Mouse (Mus musculus) embryonic facial prominence, embryonic 15.5 days (tissue): ENCODE data around the gene Prkd1. TPM values are rescaled to one million over a fixed set of nuclear protein-coding genes. Genes with fewer than 3 reads are reported as not detected.

Experiments
- ATAC-seq: fragments of 200-750 bp; cut with Nextera tagmentation; 2 replicates; pipeline ENCODE4 v1.8.0; 2017; ENCODE audit warnings: low read depth, moderate TSS enrichment; ENCODE audit not compliant: insufficient number of reproducible peaks, low FRiP score, low TSS enrichment
- H3K27ac ChIP-seq: fragments of 300-500 bp; sonication (generic); replicated peaks from 2 replicates; pipeline ENCODE4 v1.5.1; 2015; ENCODE audit warnings: mild to moderate bottlenecking, inconsistent platforms
- H3K27me3 ChIP-seq: fragments of 300-500 bp; sonication (generic); 2 replicates; pipeline ENCODE4 v1.6.1; 2015; ENCODE audit warnings: inconsistent platforms
- H3K36me3 ChIP-seq: fragments of 300-500 bp; sonication (generic); 2 replicates; pipeline ENCODE4 v1.6.1; 2015; ENCODE audit warnings: mild to moderate bottlenecking, inconsistent platforms
- H3K4me1 ChIP-seq: fragments of 300-500 bp; sonication (generic); 2 replicates; pipeline ENCODE4 v1.6.1; 2015; ENCODE audit warnings: inconsistent platforms
- H3K4me2 ChIP-seq: fragments of 300-500 bp; sonication (generic); replicated peaks from 2 replicates; pipeline ENCODE4 v1.6.1; 2015; ENCODE audit warnings: mild to moderate bottlenecking, inconsistent platforms
- H3K4me3 ChIP-seq: fragments of 300-500 bp; sonication (generic); replicated peaks from 2 replicates; pipeline ENCODE4 v1.5.1; 2015; ENCODE audit warnings: mild to moderate bottlenecking, inconsistent platforms
- H3K9ac ChIP-seq: fragments of 300-500 bp; sonication (generic); 2 replicates; pipeline ENCODE4 v1.6.1; 2015; ENCODE audit warnings: inconsistent platforms
- H3K9me3 ChIP-seq: fragments of 300-500 bp; sonication (generic); replicated peaks from 2 replicates; pipeline ENCODE4 v1.6.1; 2016; ENCODE audit warnings: inconsistent platforms
- WGBS: fragments of 180-500 bp; shearing (Covaris S2); methylation state at CpG from one replicate; pipeline ENCODE4 v1.1.7; 2015; 5-methylcytosine and 5-hydroxymethylcytosine counted together
- polyA plus RNA-seq: library from polyadenylated mRNA; unstranded; fragments of >200 nt; fragmentation: Nextera tagmentation; extraction: Ambion mirVana; gene quantifications from 2 replicates; pipeline ENCODE4 v1.2.1, GENCODE M21; 2015

Prkd1 gene
- polyA plus RNA-seq, 1 experiment from 2014 or later = 6.8 TPM

DNA sequence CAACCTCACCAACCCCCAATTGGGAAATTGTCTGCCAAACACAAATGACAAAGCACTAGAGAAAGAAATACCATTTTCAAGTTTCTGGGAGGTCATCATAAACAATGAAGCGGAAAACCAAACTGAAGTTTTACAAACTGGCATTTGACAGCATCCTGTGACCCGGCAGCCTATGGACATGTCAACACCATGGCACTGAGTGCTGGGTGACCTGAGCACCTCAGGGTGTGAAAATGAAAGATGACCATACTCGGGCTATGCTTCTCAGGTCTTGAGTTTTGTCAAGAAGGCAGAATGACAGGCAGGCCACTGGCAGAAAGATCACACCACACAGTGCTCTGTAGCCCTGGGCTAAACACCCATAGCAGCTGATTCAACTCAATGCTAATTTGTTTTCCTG lies 94.7 kb downstream of the Prkd1 start:
- H3K36me3 ChIP-seq = no peaks in the 10 kb centered on the region
- H3K4me2 ChIP-seq = no peak overlapping the region
- WGBS = 59% methylated on average over 3 of the region's 3 CpGs
- H3K27ac ChIP-seq = no peak overlapping the region
- peaks cover 5% of the 10 kb centered on the region; the same call in 1 of the 2 replicates for H3K4me1 ChIP-seq
- no peak overlapping the region for H3K9ac ChIP-seq
- ATAC-seq = no peak
- no peaks in the 10 kb centered on the region for H3K27me3 ChIP-seq
- H3K4me3 ChIP-seq = no peak overlapping the region
- H3K9me3 ChIP-seq = no peaks in the 10 kb centered on the region

GRCm38 (mm10) chr12:50549860-50550555 lies 98.9 kb downstream of the Prkd1 start:
- peaks cover 5% of the 10 kb centered on the region for H3K4me1 ChIP-seq
- H3K36me3 ChIP-seq = no peaks in the 10 kb centered on the region
- no peak overlapping the region for H3K27ac ChIP-seq
- 63% methylated on average over 8 of the region's 8 CpGs for WGBS
- no peak overlapping the region for H3K9ac ChIP-seq
- H3K9me3 ChIP-seq = no peaks in the 10 kb centered on the region
- H3K4me3 ChIP-seq = no peak overlapping the region
- ATAC-seq = no peak
- no peak overlapping the region for H3K4me2 ChIP-seq
- no peaks in the 10 kb centered on the region for H3K27me3 ChIP-seq

DNA sequence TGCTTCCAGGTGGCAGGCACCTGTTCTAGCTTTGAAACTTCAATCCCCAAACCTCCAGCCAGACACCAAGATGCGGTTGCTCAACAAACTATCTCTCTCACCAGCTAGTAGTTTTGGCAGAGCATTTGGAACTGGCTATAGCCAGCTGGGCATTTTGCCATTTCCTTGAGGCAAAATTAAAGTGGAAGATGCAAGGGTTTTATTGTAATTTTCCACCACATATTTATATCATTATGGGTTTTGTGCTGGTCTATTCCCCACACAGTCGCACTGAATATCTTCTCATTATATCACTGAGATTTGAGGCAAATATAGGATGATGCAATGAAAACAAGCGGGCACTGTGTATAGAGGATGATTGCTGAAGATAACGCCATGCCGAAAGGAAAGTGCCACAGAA lies 102.5 kb downstream of the Prkd1 start:
- H3K4me2 ChIP-seq = no peak overlapping the region
- H3K9me3 ChIP-seq = no peaks in the 10 kb centered on the region
- 48% methylated on average over 5 of the region's 5 CpGs for WGBS
- peaks cover 9% of the 10 kb centered on the region for H3K4me1 ChIP-seq
- H3K27me3 ChIP-seq = no peaks in the 10 kb centered on the region
- ATAC-seq = no peak
- H3K9ac ChIP-seq = no peak overlapping the region
- H3K27ac ChIP-seq = no peak overlapping the region
- no peaks in the 10 kb centered on the region for H3K36me3 ChIP-seq
- H3K4me3 ChIP-seq = no peak overlapping the region

DNA sequence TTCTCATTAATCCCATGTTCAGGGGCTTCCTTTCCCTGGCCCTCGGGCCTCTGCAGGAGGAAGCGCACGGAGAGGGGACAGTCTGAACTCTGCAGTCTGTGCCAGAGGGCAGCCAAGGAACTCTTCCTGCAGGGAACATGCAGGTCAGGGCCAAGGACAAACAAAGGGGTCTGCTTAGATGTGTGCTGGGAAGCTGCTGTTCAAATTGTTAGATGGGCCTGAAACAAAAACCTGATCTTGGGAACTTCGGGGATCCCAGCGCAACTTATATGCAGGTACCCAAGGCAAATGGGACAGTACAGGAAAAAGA lies 103.3 kb downstream of the Prkd1 start:
- Histone ChIP-seq H3K4me2 (no peak overlapping the region), H3K36me3 (no peaks in the 10 kb centered on the region), H3K4me1 (peaks cover 9% of the 10 kb centered on the region), H3K27ac (no peak overlapping the region), H3K9me3 (no peaks in the 10 kb centered on the region), H3K9ac (no peak overlapping the region), H3K4me3 (no peak overlapping the region), H3K27me3 (no peaks in the 10 kb centered on the region)
- WGBS = 70% methylated on average over 5 of the region's 5 CpGs
- no peak for ATAC-seq

GRCm38 (mm10) chr12:50544855-50545609 lies 103.9 kb downstream of the Prkd1 start:
- no peak for ATAC-seq
- Histone ChIP-seq H3K27ac (no peak overlapping the region), H3K4me2 (no peak overlapping the region), H3K36me3 (no peaks in the 10 kb centered on the region), H3K4me3 (no peak overlapping the region), H3K9me3 (no peaks in the 10 kb centered on the region), H3K4me1 (peaks cover 8% of the 10 kb centered on the region), H3K9ac (no peak overlapping the region), H3K27me3 (no peaks in the 10 kb centered on the region)
- WGBS = 49% methylated on average over 8 of the region's 8 CpGs

DNA sequence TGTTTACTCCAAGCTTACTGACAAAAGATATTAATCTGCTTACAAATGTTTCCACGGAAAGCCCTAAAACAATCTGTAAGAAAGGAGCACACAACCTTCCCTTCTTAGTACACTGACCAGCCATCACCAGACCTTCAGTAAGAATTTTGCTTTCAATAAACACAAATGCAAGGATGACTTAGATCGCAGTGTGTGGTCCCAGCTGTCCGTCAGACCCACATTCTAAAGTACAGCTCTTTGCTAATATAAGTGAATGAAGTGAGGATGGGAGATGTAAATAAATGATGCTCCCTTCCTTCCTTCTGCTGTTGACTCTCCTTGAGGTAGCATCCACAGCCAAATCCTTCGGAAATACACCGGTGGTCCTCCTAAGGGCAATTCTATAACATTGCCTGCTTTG lies 108.1 kb downstream of the Prkd1 start:
- Histone ChIP-seq H3K36me3 (no peaks in the 10 kb centered on the region), H3K4me1 (peaks cover 4% of the 10 kb centered on the region; the same call in 1 of the 2 replicates), H3K4me3 (no peak overlapping the region), H3K27ac (no peak overlapping the region), H3K4me2 (no peak overlapping the region), H3K9ac (no peak overlapping the region), H3K27me3 (no peaks in the 10 kb centered on the region), H3K9me3 (no peaks in the 10 kb centered on the region)
- ATAC-seq = no peak
- WGBS = 84% methylated on average over 5 of the region's 5 CpGs

DNA sequence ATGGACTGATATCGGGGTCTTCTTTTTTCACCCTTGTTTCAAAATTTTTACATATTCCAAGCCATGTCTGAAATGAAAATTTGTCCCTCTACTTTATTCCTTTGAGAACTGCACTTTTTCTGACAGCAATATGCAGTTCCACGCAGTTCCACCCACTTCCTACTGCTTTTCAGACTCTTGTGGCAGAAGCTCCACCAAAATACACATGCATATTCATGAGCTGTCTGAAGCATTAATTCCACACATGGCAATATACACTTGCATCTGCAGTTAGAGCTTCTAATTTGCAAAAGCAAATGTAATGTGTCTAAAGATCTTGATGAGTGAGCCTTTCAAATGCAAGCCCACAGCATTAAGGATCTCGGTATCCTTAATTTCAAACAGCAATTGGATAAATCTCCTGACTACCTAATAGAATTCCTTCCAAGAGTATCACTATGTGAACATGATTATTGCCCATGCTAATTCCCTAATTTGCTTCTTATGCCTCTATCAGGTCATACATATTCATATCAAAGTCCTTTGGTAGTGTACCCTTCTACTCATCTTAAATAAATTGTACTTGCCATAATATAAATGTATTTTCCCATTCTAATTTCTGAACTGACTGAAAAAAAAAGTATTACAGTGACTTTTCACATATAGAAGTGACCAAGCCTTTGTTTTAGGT lies 110.5 kb downstream of the Prkd1 start:
- Histone ChIP-seq H3K27ac (no peak overlapping the region), H3K36me3 (no peaks in the 10 kb centered on the region), H3K9ac (no peak overlapping the region), H3K4me1 (no peaks in the 10 kb centered on the region), H3K27me3 (no peaks in the 10 kb centered on the region), H3K9me3 (no peaks in the 10 kb centered on the region), H3K4me2 (no peak overlapping the region), H3K4me3 (no peak overlapping the region)
- ATAC-seq = no peak
- WGBS = 80% methylated on average over 3 of the region's 3 CpGs

DNA sequence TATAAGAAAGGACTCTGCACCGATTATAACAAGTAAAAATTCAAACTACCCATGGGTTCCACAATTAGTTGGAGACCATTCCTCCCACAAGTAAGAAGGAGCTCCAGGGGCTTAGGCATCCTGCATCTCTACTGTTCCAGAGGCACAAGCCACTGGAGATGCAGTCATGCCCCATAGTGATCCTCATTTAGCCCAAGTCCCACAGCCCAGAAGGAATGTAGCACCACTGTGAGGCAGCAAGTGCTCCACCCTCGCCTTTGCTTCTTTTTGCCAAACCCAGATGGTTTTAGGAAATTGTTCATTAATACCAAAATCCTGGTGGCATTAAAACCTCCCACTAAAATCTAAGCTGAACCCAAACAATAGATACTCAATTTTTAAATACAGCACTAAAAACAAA lies 111.1 kb downstream of the Prkd1 start:
- H3K9ac ChIP-seq = no peak overlapping the region
- no peak for ATAC-seq
- H3K36me3 ChIP-seq = no peaks in the 10 kb centered on the region
- H3K27me3 ChIP-seq = no peaks in the 10 kb centered on the region
- no peak overlapping the region for H3K4me2 ChIP-seq
- no peak overlapping the region for H3K27ac ChIP-seq
- 76% methylated on average over 2 of the region's 2 CpGs for WGBS
- H3K4me1 ChIP-seq = no peaks in the 10 kb centered on the region
- H3K9me3 ChIP-seq = no peaks in the 10 kb centered on the region
- no peak overlapping the region for H3K4me3 ChIP-seq

DNA sequence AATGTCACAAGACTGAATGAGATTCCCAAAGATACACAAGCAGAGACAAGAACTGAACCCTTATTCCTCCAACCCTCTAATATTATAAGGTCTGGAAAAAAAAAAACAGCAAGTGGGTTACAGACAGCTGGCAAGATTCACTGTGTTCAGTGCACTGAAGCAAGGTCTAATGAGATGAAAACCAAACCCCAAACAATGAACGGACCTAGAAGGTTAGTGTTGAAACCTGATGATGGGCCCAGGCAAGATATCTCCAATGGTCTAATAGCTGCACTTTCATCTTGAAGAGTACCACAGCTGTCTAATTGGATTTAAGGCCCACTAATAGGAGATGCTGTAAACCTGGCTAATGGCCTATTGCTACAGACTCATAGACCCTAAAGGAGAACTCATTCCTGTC lies 111.9 kb downstream of the Prkd1 start:
- Histone ChIP-seq H3K27me3 (no peaks in the 10 kb centered on the region), H3K4me2 (no peak overlapping the region), H3K4me1 (no peaks in the 10 kb centered on the region), H3K27ac (no peak overlapping the region), H3K4me3 (no peak overlapping the region), H3K9me3 (no peaks in the 10 kb centered on the region), H3K36me3 (no peaks in the 10 kb centered on the region), H3K9ac (no peak overlapping the region)
- ATAC-seq = no peak
- 39% methylated on average over 1 of the region's 1 CpGs for WGBS

- Histone ChIP-seq H3K4me1 (no peaks in the 10 kb centered on the region), H3K4me3 (no peak overlapping the region), H3K27me3 (no peaks in the 10 kb centered on the region), H3K27ac (no peak overlapping the region), H3K4me2 (no peak overlapping the region), H3K9ac (no peak overlapping the region), H3K36me3 (no peaks in the 10 kb centered on the region), H3K9me3 (no peaks in the 10 kb centered on the region)
- 69% methylated on average over 1 of the region's 1 CpGs for WGBS
- ATAC-seq = no peak
These were observed 120.3 kb downstream of the Prkd1 start for GRCm38 (mm10) chr12:50528633-50529032.

- no peak overlapping the region for H3K27ac ChIP-seq
- H3K36me3 ChIP-seq = no peaks in the 10 kb centered on the region
- H3K4me3 ChIP-seq = no peak overlapping the region
- H3K9ac ChIP-seq = no peak overlapping the region
- no peaks in the 10 kb centered on the region for H3K27me3 ChIP-seq
- no peaks in the 10 kb centered on the region for H3K9me3 ChIP-seq
- H3K4me1 ChIP-seq = no peaks in the 10 kb centered on the region
- whole genome bisulfite sequencing = 59% methylated on average over 2 of the region's 2 CpGs
- no peak for ATAC-seq
- H3K4me2 ChIP-seq = no peak overlapping the region
These were observed 124.8 kb downstream of the Prkd1 start for GRCm38 (mm10) chr12:50524061-50524460.
